Mouse (Mus musculus) Patski (cell line): ENCODE results near the gene Map7d3. TPM values are rescaled to one million over a fixed set of nuclear protein-coding genes. Genes with fewer than 3 reads are reported as not detected.

Experiments used
- ATAC-seq: fragments of 100-300 bp; one replicate; pipeline ENCODE4 v1.8.0; 2021
- CTCF ChIA-PET: fragments of 350-600 bp; sonication (Branson Sonifier 250); formaldehyde crosslinking; loops from one replicate; lab custom pipeline; 2022; ENCODE audit warnings: inconsistent platforms; lab: Charles Lee
- POLR2A ChIA-PET: fragments of 350-600 bp; sonication (Branson Sonifier 250); formaldehyde crosslinking; loops from one replicate; lab custom pipeline; 2022; ENCODE audit warnings: antibody characterized with exemption, inconsistent platforms; lab: Charles Lee
- DNase-seq: peaks from one replicate; pipeline ENCODE4 v3.0.0-alpha.2; 2011; ENCODE audit warnings: low read depth, low spot score
- H3K27me3 ChIP-seq: fragments of 371-371 bp; one replicate; pipeline ENCODE4 v1.5.1; 2021
- CTCF ChIP-seq: fragments of 100-300 bp; IDR thresholded peaks from one replicate; pipeline ENCODE4 v1.5.1; 2021
- in situ Hi-C: fragments of 300-500 bp; cut with MboI; formaldehyde crosslinking; loops from 3 replicates; pipeline ENCODE4 v1.11.1; 2018; ENCODE audit warnings: low pct_unique_long_range_greater_than_20kb, mixed read lengths
- polyA plus RNA-seq: library from polyadenylated mRNA; unstranded; gene quantifications from one replicate; pipeline ENCODE4 v1.2.3, GENCODE M21; 2021

The Map7d3 gene
- polyA plus RNA-seq, 1 experiment from 2014 or later = 0.19 TPM

- POLR2A ChIA-PET = interaction anchor here (0.7 kb wide), 1 partner anchor 301 kb away, joined by 4 read pairs; no protein-coding TSS in a partner anchor
- no peak for TF ChIP-seq CTCF
- peaks cover 6% of the 10 kb centered on the region for H3K27me3 ChIP-seq
- no peak for ATAC-seq
- CTCF ChIA-PET = interaction anchor here (1.1 to 1.5 kb wide), 2 partner anchors 10 to 20 kb away, joined by 3 read pairs; no protein-coding TSS in a partner anchor
- no peak for DNase-seq
- in situ Hi-C loops = no loop called here
These were observed 35.7 kb downstream of the Map7d3 start for GRCm38 (mm10) chrX:56786281-56787061.

GRCm38 (mm10) chrX:56773329-56773728 lies 48.8 kb downstream of the Map7d3 start:
- POLR2A ChIA-PET = no interaction called here

GRCm38 (mm10) chrX:56771751-56772150 lies 50.4 kb downstream of the Map7d3 start:
- no peak for DNase-seq
- ChIA-PET CTCF (interaction anchor here (1.4 kb wide), 1 partner anchor 18 kb away, joined by 3 read pairs; no protein-coding TSS in a partner anchor), POLR2A (no interaction called here)
- H3K27me3 ChIP-seq = peaks cover 28% of the 10 kb centered on the region
- ATAC-seq = no peak
- in situ Hi-C loops = no loop called here
- no peak for TF ChIP-seq CTCF

More at GRCm38 (mm10) chrX:56773329-56773728, 48.8 kb downstream of the Map7d3 start:
- no peak for TF ChIP-seq CTCF
- ATAC-seq = no peak
- H3K27me3 ChIP-seq = peaks cover 30% of the 10 kb centered on the region
- no peak for DNase-seq
- in situ Hi-C loops = no loop called here
- CTCF ChIA-PET = no interaction called here

- TF ChIP-seq CTCF = no peak
- in situ Hi-C loops = no loop called here
- CTCF ChIA-PET = no interaction called here
- ATAC-seq (no peak), DNase-seq (no peak)
- H3K27me3 ChIP-seq = peaks cover 26% of the 10 kb centered on the region
- POLR2A ChIA-PET = no interaction called here
These were observed 52.3 kb downstream of the Map7d3 start for GRCm38 (mm10) chrX:56769838-56770237.

- H3K27me3 ChIP-seq = peaks cover 63% of the 10 kb centered on the region
- ATAC-seq (no peak), DNase-seq (no peak)
- in situ Hi-C loops = no loop called here
- TF ChIP-seq CTCF = no peak
- ChIA-PET CTCF (no interaction called here), POLR2A (no interaction called here)
These were observed 61.8 kb downstream of the Map7d3 start for GRCm38 (mm10) chrX:56760257-56760760.

- DNase-seq = no peak
- POLR2A ChIA-PET = no interaction called here
- in situ Hi-C loops = loop anchor here (5.0 kb wide), 1 partner anchor 71 kb away; no protein-coding TSS in a partner anchor
- CTCF ChIA-PET = interaction anchor here (1.0 to 1.4 kb wide), 2 partner anchors 8 to 10 kb away, joined by 3 to 6 read pairs; no protein-coding TSS in a partner anchor
- peaks cover 39% of the 10 kb centered on the region for H3K27me3 ChIP-seq
- no peak for TF ChIP-seq CTCF
- ATAC-seq = no peak
These were observed 65.8 kb downstream of the Map7d3 start for GRCm38 (mm10) chrX:56756352-56756751.

- POLR2A ChIA-PET = no interaction called here
- in situ Hi-C loops = loop anchor here (5.0 kb wide), 1 partner anchor 72 kb away; no protein-coding TSS in a partner anchor
- no peak for ATAC-seq
- H3K27me3 ChIP-seq = peaks cover 36% of the 10 kb centered on the region
- no peak for DNase-seq
- CTCF ChIA-PET = interaction anchor here (1.0 to 1.4 kb wide), 2 partner anchors 9 to 11 kb away, joined by 3 to 6 read pairs; no protein-coding TSS in a partner anchor
- TF ChIP-seq CTCF = peak; percentile 56
These were observed 66.5 kb downstream of the Map7d3 start for GRCm38 (mm10) chrX:56755646-56756045.

- TF ChIP-seq CTCF = peak; percentile 17
- POLR2A ChIA-PET = no interaction called here
- in situ Hi-C loops = no loop called here
These were observed 68.5 kb downstream of the Map7d3 start for GRCm38 (mm10) chrX:56753317-56754289.

GRCm38 (mm10) chrX:56752144-56752543 lies 70.0 kb downstream of the Map7d3 start:
- no peak for TF ChIP-seq CTCF
- in situ Hi-C loops = no loop called here
- peaks cover 27% of the 10 kb centered on the region for H3K27me3 ChIP-seq
- no peak for DNase-seq
- ATAC-seq = no peak
- ChIA-PET CTCF (interaction anchor here (0.9 to 2.0 kb wide), 3 partner anchors 13 to 105 kb away, joined by 3 to 8 read pairs (median 4); no protein-coding TSS in a partner anchor), POLR2A (no interaction called here)

More at GRCm38 (mm10) chrX:56753317-56754289, 68.5 kb downstream of the Map7d3 start:
- H3K27me3 ChIP-seq = peaks cover 28% of the 10 kb centered on the region
- CTCF ChIA-PET = interaction anchor here (0.9 to 1.5 kb wide), 4 partner anchors 9 to 103 kb away, joined by 3 to 5 read pairs (median 4); no protein-coding TSS in a partner anchor
- ATAC-seq (no peak), DNase-seq (no peak)

GRCm38 (mm10) chrX:56751536-56751935 lies 70.6 kb downstream of the Map7d3 start:
- TF ChIP-seq CTCF = peak; percentile 36
- peaks cover 23% of the 10 kb centered on the region for H3K27me3 ChIP-seq
- ChIA-PET POLR2A (no interaction called here), CTCF (interaction anchor here (0.9 to 2.0 kb wide), 2 partner anchors 13 to 101 kb away, joined by 4 to 8 read pairs; no protein-coding TSS in a partner anchor)
- ATAC-seq (no peak), DNase-seq (no peak)
- in situ Hi-C loops = no loop called here

Other genes starting within 250 kb of the Map7d3 start
- gene Mmgt1, start 224.3 kb downstream of the Map7d3 start, polyA plus RNA-seq = 24.6 TPM
- 20.6 TPM for gene Slc9a6, start 212.6 kb downstream of the Map7d3 start, polyA plus RNA-seq
- 159 TPM for gene Fhl1, start 90.5 kb downstream of the Map7d3 start, polyA plus RNA-seq
- not detected for gene Adgrg4, start 47.8 kb upstream of the Map7d3 start, polyA plus RNA-seq
- gene Brs3, start 220.7 kb upstream of the Map7d3 start, polyA plus RNA-seq = not detected
- gene Htatsf1, start 231.3 kb upstream of the Map7d3 start, polyA plus RNA-seq = 44.3 TPM